Mouse (Mus musculus): Measurements from ENCODE around the gene Cdc16. TPM values are rescaled to one million over a fixed set of nuclear protein-coding genes. Genes with fewer than 3 reads are reported as not detected.

Cdc16 gene
- total and polyA plus RNA-seq, 3 experiments = 53.6 to 59.6 TPM; not detected in 1

DNA sequence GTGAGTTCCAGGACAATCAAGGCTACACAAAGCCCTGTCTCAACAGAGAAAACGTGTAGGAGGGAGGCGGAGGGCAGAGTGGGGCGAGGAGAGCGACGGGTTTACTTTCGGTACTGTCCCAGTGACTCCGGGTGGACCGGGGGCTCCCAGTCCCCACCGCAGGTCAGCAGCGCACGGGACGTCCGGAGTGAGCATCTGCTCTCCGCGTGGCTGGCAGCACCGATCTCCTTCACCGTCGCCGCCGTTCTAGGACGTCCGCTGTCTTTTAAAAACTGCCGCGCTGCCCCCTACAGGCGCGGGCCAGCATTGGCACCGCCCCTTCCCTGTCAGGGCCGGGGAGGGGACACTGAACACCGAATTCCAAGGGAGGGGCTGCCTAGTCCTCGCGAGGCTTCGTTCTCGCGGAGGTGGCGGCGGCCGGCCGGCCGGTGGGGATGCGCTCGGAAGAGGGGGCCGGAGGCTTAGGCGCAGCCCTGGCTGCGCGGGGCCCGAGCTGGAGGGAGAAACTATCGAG, 27.8 kb downstream of the Cdc16 start, which contains the start of gene Upf3a:
Gene Upf3a (plus strand): TSS at position 366 of the 514 bp plus-strand sequence.
- Histone ChIP-seq H3K9me3 (replicated peaks; ENCODE audit: insufficient read depth, low read length) (no peaks in the 10 kb centered on the region), H3K79me2 (ENCODE audit: control insufficient read depth, insufficient read depth, low read length, poor library complexity) (peaks cover 11% of the 10 kb centered on the region), H3K36me3 (ENCODE audit: control insufficient read depth in 1 of 2, insufficient read depth in 2 of 2, low read length in 2 of 2) (peaks cover 0 to 11% of the 10 kb centered on the region in 2 experiments; a peak in 2 of 4 replicates), H3K27ac (ENCODE audit: control insufficient read depth, low read depth, low read length) (peak within 1 kb of the TSS; percentile 93), H3K4me3 (ENCODE audit: control insufficient read depth in 1 of 2, insufficient read depth in 1 of 2, low read depth in 2 of 2, low read length in 2 of 2) (peak within 1 kb of the TSS; percentile 68 to 82), H3K9ac (ENCODE audit: control insufficient read depth, low read depth, low read length, poor library complexity, severe bottlenecking) (peak within 1 kb of the TSS; percentile 98), H3K27me3 (ENCODE audit: control insufficient read depth in 1 of 2, insufficient read depth in 2 of 2, low read length in 2 of 2) (no peaks in the 10 kb centered on the region), H3K4me1 (ENCODE audit: control insufficient read depth in 1 of 2, insufficient read depth in 2 of 2, low read length in 2 of 2) (peaks cover 0 to 10% of the 10 kb centered on the region in 2 experiments; a peak in 2 of 4 replicates)
- peak; percentile 96 for DNase-seq (ENCODE audit: low read depth, low spot score)
- TF ChIP-seq RAD21 (IDR thresholded peaks at IDR 0.05; ENCODE audit: low read depth, low read length) (no peak; the same call in 1 of the 2 replicates), SIN3A (IDR thresholded peaks at IDR 0.05; ENCODE audit: low read length) (peak; percentile 67; the same call in 1 of the 2 replicates), NELFE (IDR thresholded peaks at IDR 0.05; ENCODE audit: low read depth, low read length) (peak; percentile 91), POLR2AphosphoS5 (IDR thresholded peaks at IDR 0.05; ENCODE audit: borderline replicate concordance, low read depth, low read length) (peak; percentile 80; the same call in 1 of the 2 replicates), MXI1 (IDR thresholded peaks at IDR 0.05; ENCODE audit: low read depth, low read length) (peak; percentile 85), MAZ (IDR thresholded peaks at IDR 0.05; ENCODE audit: low read depth, low read length) (peak; percentile 10; the same call in 1 of the 2 replicates), MEF2A (IDR thresholded peaks at IDR 0.05; ENCODE audit: extremely low read depth, insufficient replicate concordance, low read depth, low read length, poor library complexity, severe bottlenecking) (no peak), JUND (IDR thresholded peaks at IDR 0.05; ENCODE audit: low read depth, low read length) (no peak), CTCF (IDR thresholded peaks at IDR 0.05 in 2 of 3, conservative IDR thresholded peaks at IDR 0.05 in 1 of 3; ENCODE audit: control insufficient read depth in 1 of 3, insufficient read depth in 1 of 3, low read depth in 2 of 3, low read length in 3 of 3, poor library complexity in 1 of 3, severe bottlenecking in 1 of 3) (peak; percentile 53 to 81 (median 75)), POLR2AphosphoS2 (IDR thresholded peaks at IDR 0.05; ENCODE audit: low read length) (peak; percentile 91), POLR2A (IDR thresholded peaks at IDR 0.05; ENCODE audit: control insufficient read depth in 1 of 2, insufficient read depth in 1 of 2, low read depth in 1 of 2, low read length in 2 of 2, poor library complexity in 1 of 2) (peak; percentile 94 to 96), MAX (IDR thresholded peaks at IDR 0.05; ENCODE audit: low read length) (peak; percentile 70), TBP (IDR thresholded peaks at IDR 0.05; ENCODE audit: low read depth, low read length) (peak; percentile 91), ELF1 (IDR thresholded peaks at IDR 0.05; ENCODE audit: low read depth, low read length) (peak; percentile 36; the same call in 1 of the 2 replicates), BHLHE40 (IDR thresholded peaks at IDR 0.05; ENCODE audit: borderline replicate concordance, low read depth, low read length) (no peak), NRF1 (IDR thresholded peaks at IDR 0.05; ENCODE audit: insufficient read depth, low read depth, low read length, poor library complexity, severe bottlenecking) (no peak), HCFC1 (IDR thresholded peaks at IDR 0.05; ENCODE audit: low read depth, low read length) (peak; percentile 67; the same call in 1 of the 2 replicates), CHD1 (IDR thresholded peaks at IDR 0.05; ENCODE audit: low read depth, low read length) (no peak), ETS1 (IDR thresholded peaks at IDR 0.05; ENCODE audit: low read depth, low read length) (no peak), GATA1 (IDR thresholded peaks at IDR 0.05; ENCODE audit: low read depth, low read length) (no peak), TCF12 (IDR thresholded peaks at IDR 0.05; ENCODE audit: low read depth, low read length) (peak; percentile 64; the same call in 1 of the 2 replicates), ZKSCAN1 (IDR thresholded peaks at IDR 0.05; ENCODE audit: low read depth, low read length) (no peak)

Measured in MEL (cell line).